In genomic region chr3:97313431-97313830, GRCm38 (mm10) we compare ENCODE assay signal across 14 mouse cellular contexts. TPM values are rescaled to one million over a fixed set of nuclear protein-coding genes. Genes with fewer than 3 reads are reported as not detected.
DNase-seq lines count a peak whose midpoint lies in the region; ATAC-seq lines count a peak whose summit lies in the region.
"Had no signal": no experiment of that assay in that cellular context is flagged by ENCODE, and none has a peak within 500 bp of the region (broad histone marks: within the 10 kb centered on the region; RNA-seq: fewer than 3 reads in every experiment).

No protein-coding gene starts in this region.

- no peaks in the 10 kb centered on the region for H3K9me3 ChIP-seq in hindbrain, embryonic 11.5 days (ENCODE audit: control insufficient read depth, low read length)
- H3K9me3 ChIP-seq in midbrain, embryonic 12.5 days: no peaks in the 10 kb centered on the region
- H3K9me3 ChIP-seq: liver, embryonic 12.5 days had no signal

- no peaks in the 10 kb centered on the region for H3K27me3 ChIP-seq in hindbrain, embryonic 11.5 days (ENCODE audit: control insufficient read depth, insufficient read depth, low read length)
- H3K27me3 ChIP-seq in midbrain, embryonic 12.5 days: peaks cover 25% of the 10 kb centered on the region
- H3K27me3 ChIP-seq: CH12.LX had no signal

- ATAC-seq in common myeloid progenitor, adult 5-6 weeks (replicated peaks; ENCODE audit: low read depth, poor library complexity, severe bottlenecking): 0 out of 2 replicates have a peak, but pooled peaks have one; percentile 18
- ATAC-seq in hindbrain, embryonic 11.5 days (ENCODE audit: low FRiP score): 0 out of 2 replicates have a peak, but pooled peaks have one; percentile 49
- peak; percentile 27; the same call in 1 of the 2 replicates for ATAC-seq in midbrain, embryonic 12.5 days (ENCODE audit: low FRiP score, low read depth)
- ATAC-seq: liver, embryonic 12.5 days had no signal

- intact Hi-C loops in heart, postnatal 10 days (cut with DNase I): no loop called here

- no peaks in the 10 kb centered on the region for H3K4me1 ChIP-seq in hindbrain, embryonic 11.5 days (replicated peaks; ENCODE audit: control insufficient read depth, insufficient read depth, low read length)
- peaks cover 44% of the 10 kb centered on the region for H3K4me1 ChIP-seq in midbrain, embryonic 12.5 days
- H3K4me1 ChIP-seq: liver, embryonic 12.5 days had no signal

- no peaks in the 10 kb centered on the region for H3K36me3 ChIP-seq in hindbrain, embryonic 11.5 days (ENCODE audit: control insufficient read depth, insufficient read depth, low read length)
- H3K36me3 ChIP-seq in midbrain, embryonic 12.5 days: no peaks in the 10 kb centered on the region
- H3K36me3 ChIP-seq: embryonic facial prominence, embryonic 13.5 days; liver, embryonic 12.5 days had no signal

- no peak overlapping the region for H3K4me3 ChIP-seq in hindbrain, embryonic 11.5 days (ENCODE audit: low read depth, low read length)
- H3K4me3 ChIP-seq in midbrain, embryonic 12.5 days: no peak overlapping the region
- H3K4me3 ChIP-seq: embryonic facial prominence, embryonic 13.5 days; liver, embryonic 12.5 days had no signal

- DNase-seq in cerebellum, postnatal 10 days: peak; percentile 39 to 55
- no peak for DNase-seq in cerebellum, adult 8-10 months
- DNase-seq in hindbrain, embryonic 11.5 days (ENCODE audit: low spot score): no peak
- DNase-seq in natural killer cell, adult 2 months (ENCODE audit: low spot score in 2 of 2): no peak
- DNase-seq in heart, postnatal 10 days: no peak
- DNase-seq in ovary, postnatal 10 days (ENCODE audit: low spot score): no peak
- DNase-seq: cerebellum, adult 18-20 months; right cerebral cortex, postnatal 4 days; thymus, adult 18-20 months had no signal

- H3K27ac ChIP-seq in hindbrain, embryonic 11.5 days (ENCODE audit: low read depth, low read length): no peak overlapping the region
- no peak overlapping the region for H3K27ac ChIP-seq in midbrain, embryonic 12.5 days (replicated peaks)
- H3K27ac ChIP-seq: embryonic facial prominence, embryonic 13.5 days; liver, embryonic 12.5 days had no signal

- H3K4me2 ChIP-seq in hindbrain, embryonic 11.5 days (replicated peaks; ENCODE audit: low read depth, low read length): no peak overlapping the region
- no peak overlapping the region for H3K4me2 ChIP-seq in midbrain, embryonic 12.5 days (replicated peaks)
- H3K4me2 ChIP-seq: embryonic facial prominence, embryonic 13.5 days; liver, embryonic 12.5 days had no signal

- no peak overlapping the region for H3K9ac ChIP-seq in hindbrain, embryonic 11.5 days (ENCODE audit: low read depth, low read length)
- H3K9ac ChIP-seq in midbrain, embryonic 12.5 days (replicated peaks): no peak overlapping the region
- H3K9ac ChIP-seq: embryonic facial prominence, embryonic 13.5 days; liver, embryonic 12.5 days had no signal

- WGBS in hindbrain, embryonic 11.5 days: 56% methylated on average over 2 of the region's 2 CpGs
- 69% methylated on average over 2 of the region's 2 CpGs for WGBS in midbrain, embryonic 12.5 days

RNA-seq across cellular contexts. Expression of gene Bcl9, which starts 15.7 kb away (rescaled TPM):
- total RNA-seq in common myeloid progenitor, adult 5-6 weeks (2017): 4.1 and 6.6 TPM in 2 replicates
- polyA plus RNA-seq in hindbrain, embryonic 11.5 days (2014; fragmentation: Nextera tagmentation; extraction: Ambion mirVana): 55.4 and 72.3 TPM in 2 replicates
- 79.1 and 91.2 TPM in 2 replicates for polyA plus RNA-seq in midbrain, embryonic 12.5 days (2016; fragmentation: Nextera tagmentation; extraction: Ambion mirVana)
- 10 to 100 TPM; 26.0 to 26.8 TPM for total RNA-seq in heart, postnatal 10 days (2021)

Comparison
In these comparisons a context has a peak if more than half of its experiments do, and no peak if none do; other contexts are left out.
1. DNase-seq: peak in cerebellum, postnatal 10 days (2 of 2); none in cerebellum, adult 8-10 months (single experiment), hindbrain, embryonic 11.5 days (single experiment), natural killer cell, adult 2 months (0 of 2), heart, postnatal 10 days (0 of 2) and ovary, postnatal 10 days (single experiment).
2. Peak in every context shown above with its lines, with median percentiles within 50 percentile points of each other: ATAC-seq.